Mouse (Mus musculus): ENCODE data around the gene Snrnp25. TPM values are rescaled to one million over a fixed set of nuclear protein-coding genes. Genes with fewer than 3 reads are reported as not detected.

Gene Snrnp25
- total and polyA plus RNA-seq, 3 experiments: 106 to 208 (median 123) TPM

DNA sequence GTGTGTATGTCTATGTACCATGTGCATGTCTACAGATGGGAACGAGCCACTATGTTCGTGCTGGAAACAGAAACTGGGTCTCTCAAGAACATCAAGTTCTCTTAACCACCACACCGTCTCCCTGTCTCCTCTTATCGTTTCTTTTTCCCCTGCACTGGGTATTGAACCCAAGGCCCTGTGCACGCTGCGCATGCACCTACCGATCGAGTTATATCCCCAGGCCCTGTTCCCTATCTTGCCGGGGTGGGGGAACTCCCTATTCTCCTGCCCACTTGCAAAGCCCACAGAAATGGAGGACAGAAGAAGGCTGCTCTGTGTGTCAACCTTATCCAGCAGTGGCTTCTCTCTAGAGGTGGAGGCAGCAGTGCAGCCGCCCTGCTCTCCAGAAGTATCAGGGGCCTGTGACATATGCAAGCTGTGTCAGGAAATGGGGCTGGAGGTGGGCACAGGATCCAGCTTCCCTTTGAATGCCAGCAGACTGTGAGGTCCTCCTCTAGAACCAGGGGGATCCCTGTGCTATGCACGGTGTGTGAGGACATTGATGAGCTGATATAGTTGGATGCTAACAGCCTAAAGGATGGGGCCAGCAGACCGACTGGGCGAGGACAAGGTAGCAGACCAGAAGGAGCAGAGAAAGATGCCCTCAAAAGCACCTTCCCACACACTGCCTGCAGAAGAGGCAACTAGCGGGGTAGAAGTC lies 6.8 kb upstream of the Snrnp25 start:
- H3K79me2 ChIP-seq (replicated peaks; ENCODE audit: control insufficient read depth, extremely low read depth, insufficient read depth, poor library complexity, severe bottlenecking): no peaks in the 10 kb centered on the region
- no peak for TF ChIP-seq ZKSCAN1 (IDR thresholded peaks at IDR 0.05; ENCODE audit: borderline replicate concordance, low read depth, low read length)
- TF ChIP-seq IRF4 (IDR thresholded peaks at IDR 0.05; ENCODE audit: low read depth, low read length): no peak
- TF ChIP-seq BHLHE40 (IDR thresholded peaks at IDR 0.05; ENCODE audit: low read depth, low read length): no peak
- TF ChIP-seq ZMIZ1 (IDR thresholded peaks at IDR 0.05; ENCODE audit: low read depth, low read length): no peak
- TF ChIP-seq ZNF384 (IDR thresholded peaks at IDR 0.05; ENCODE audit: low read depth, low read length): no peak
- no peak; the same call in 1 of the 2 replicates for TF ChIP-seq MXI1 (IDR thresholded peaks at IDR 0.05; ENCODE audit: low read depth, low read length)
- TF ChIP-seq ELF1 (IDR thresholded peaks at IDR 0.05; ENCODE audit: low read depth, low read length): no peak
- no peak for TF ChIP-seq JUND (conservative IDR thresholded peaks at IDR 0.05; ENCODE audit: low read depth, low read length)
- TF ChIP-seq UBTF (IDR thresholded peaks at IDR 0.05; ENCODE audit: low read depth, low read length): 0 out of 2 replicates have a peak, but pooled peaks have one; percentile 11
- no peak for TF ChIP-seq CHD2 (IDR thresholded peaks at IDR 0.05; ENCODE audit: low read length)
- 0 out of 2 replicates have a peak, but pooled peaks have one; percentile 24 for TF ChIP-seq TBP (conservative IDR thresholded peaks at IDR 0.05; ENCODE audit: low read depth, low read length)
- no peak for TF ChIP-seq NELFE (IDR thresholded peaks at IDR 0.05; ENCODE audit: low read depth, low read length)
- TF ChIP-seq MEF2A (IDR thresholded peaks at IDR 0.05; ENCODE audit: borderline replicate concordance, low read depth, low read length): no peak
- no peak for TF ChIP-seq EP300 (IDR thresholded peaks at IDR 0.05; ENCODE audit: low read length)
- TF ChIP-seq NRF1 (IDR thresholded peaks at IDR 0.05; ENCODE audit: low read depth, low read length): peak; percentile 61; the same call in 1 of the 2 replicates
- no peak for TF ChIP-seq GABPA (IDR thresholded peaks at IDR 0.05; ENCODE audit: insufficient replicate concordance, low read depth, low read length)
- H3K9ac ChIP-seq (ENCODE audit: insufficient read depth, low read depth): no peak overlapping the region
- H3K27me3 ChIP-seq (replicated peaks): no peaks in the 10 kb centered on the region
- peak; percentile 67 for DNase-seq (ENCODE audit: extremely low read depth)
- in situ Hi-C loops (cut with MboI; ENCODE audit: low pct_ligation_motif_present, low pct_unique_long_range_greater_than_20kb, low sequenced_read_pairs) (no loop called here), dilution Hi-C loops (cut with MboI; ENCODE audit: extremely low pct_ligation_motif_present, extremely low pct_unique_long_range_greater_than_20kb, low sequenced_read_pairs) (no loop called here)
- peak overlapping the region; percentile 61 for H3K27ac ChIP-seq (ENCODE audit: insufficient read depth, low read depth)
- no peaks in the 10 kb centered on the region for H3K9me3 ChIP-seq (replicated peaks; ENCODE audit: low read length)
- H3K4me2 ChIP-seq (ENCODE audit: insufficient read depth, low read depth, poor library complexity, severe bottlenecking): no peak overlapping the region
- peaks cover 0 to 21% of the 10 kb centered on the region in 2 experiments for H3K36me3 ChIP-seq (replicated peaks in 1 of 2; ENCODE audit: control insufficient read depth in 1 of 2, insufficient read depth in 1 of 2, low read length in 1 of 2)
- peaks cover 16 to 71% of the 10 kb centered on the region in 2 experiments for H3K4me1 ChIP-seq (ENCODE audit: control insufficient read depth in 1 of 2, insufficient read depth in 2 of 2)
- H3K4me3 ChIP-seq (replicated peaks in 1 of 3; ENCODE audit: low read depth in 2 of 3, low read length in 2 of 3, poor library complexity in 1 of 3): peak overlapping the region; percentile 30 to 57 (median 57)

DNA sequence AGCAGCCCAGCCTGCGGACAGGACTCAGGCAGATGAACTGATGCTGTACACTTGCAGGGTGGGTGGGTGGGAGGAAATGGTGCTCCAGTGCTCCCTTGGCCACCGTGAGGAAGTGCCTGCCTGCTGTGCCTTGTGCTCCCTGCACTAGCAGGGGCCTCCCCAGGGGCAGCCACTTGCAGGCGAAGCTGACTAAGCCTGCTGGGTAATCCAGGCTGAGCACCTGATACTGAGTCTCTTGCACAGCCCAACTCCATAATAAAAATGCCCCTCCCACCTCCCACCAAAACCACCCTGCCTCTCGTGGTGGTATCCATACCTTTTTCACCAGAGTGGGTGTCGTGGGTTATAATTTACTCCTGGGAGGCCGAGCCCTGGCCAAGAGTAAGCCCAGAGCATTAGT lies 6.0 kb upstream of the Snrnp25 start:
- Histone ChIP-seq H3K27ac (ENCODE audit: insufficient read depth, low read depth) (no peak overlapping the region), H3K9me3 (replicated peaks; ENCODE audit: low read length) (no peaks in the 10 kb centered on the region), H3K4me3 (replicated peaks in 1 of 3; ENCODE audit: low read depth in 2 of 3, low read length in 2 of 3, poor library complexity in 1 of 3) (peak overlapping the region; percentile 40 to 61 (median 57)), H3K27me3 (replicated peaks) (no peaks in the 10 kb centered on the region), H3K4me2 (ENCODE audit: insufficient read depth, low read depth, poor library complexity, severe bottlenecking) (0 out of 2 replicates have a peak overlapping the region, but pooled peaks have one; percentile 10), H3K4me1 (ENCODE audit: control insufficient read depth in 1 of 2, insufficient read depth in 2 of 2) (peaks cover 16 to 75% of the 10 kb centered on the region in 2 experiments), H3K79me2 (replicated peaks; ENCODE audit: control insufficient read depth, extremely low read depth, insufficient read depth, poor library complexity, severe bottlenecking) (no peaks in the 10 kb centered on the region), H3K36me3 (replicated peaks in 1 of 2; ENCODE audit: control insufficient read depth in 1 of 2, insufficient read depth in 1 of 2, low read length in 1 of 2) (peaks cover 0 to 13% of the 10 kb centered on the region in 2 experiments), H3K9ac (ENCODE audit: insufficient read depth, low read depth) (no peak overlapping the region)
- dilution Hi-C loops (cut with MboI; ENCODE audit: extremely low pct_ligation_motif_present, extremely low pct_unique_long_range_greater_than_20kb, low sequenced_read_pairs): no loop called here
- in situ Hi-C loops (cut with MboI; ENCODE audit: low pct_ligation_motif_present, low pct_unique_long_range_greater_than_20kb, low sequenced_read_pairs): no loop called here
- DNase-seq (ENCODE audit: extremely low read depth): peak; percentile 91
- TF ChIP-seq UBTF (IDR thresholded peaks at IDR 0.05; ENCODE audit: low read depth, low read length): 0 out of 2 replicates have a peak, but pooled peaks have one; percentile 25
- no peak for TF ChIP-seq USF2 (conservative IDR thresholded peaks at IDR 0.05; ENCODE audit: low read depth, low read length)
- no peak for TF ChIP-seq ZKSCAN1 (IDR thresholded peaks at IDR 0.05; ENCODE audit: borderline replicate concordance, low read depth, low read length)
- TF ChIP-seq CHD2 (IDR thresholded peaks at IDR 0.05; ENCODE audit: low read length): no peak
- TF ChIP-seq NELFE (IDR thresholded peaks at IDR 0.05; ENCODE audit: low read depth, low read length): peak; percentile 34; the same call in 1 of the 2 replicates
- TF ChIP-seq SIN3A (IDR thresholded peaks at IDR 0.05; ENCODE audit: low read length): peak; percentile 44; the same call in 1 of the 2 replicates
- TF ChIP-seq E2F4 (IDR thresholded peaks at IDR 0.05; ENCODE audit: insufficient replicate concordance, low read depth, low read length): no peak
- no peak for TF ChIP-seq MXI1 (IDR thresholded peaks at IDR 0.05; ENCODE audit: low read depth, low read length)
- peak; percentile 22; the same call in 1 of the 2 replicates for TF ChIP-seq POLR2A (IDR thresholded peaks at IDR 0.05; ENCODE audit: low read depth, low read length)
- TF ChIP-seq PAX5 (IDR thresholded peaks at IDR 0.05; ENCODE audit: low read length): no peak
- no peak for TF ChIP-seq HCFC1 (IDR thresholded peaks at IDR 0.05; ENCODE audit: low read depth, low read length)
- no peak for TF ChIP-seq ZC3H11A (IDR thresholded peaks at IDR 0.05; ENCODE audit: low read depth, low read length)
- TF ChIP-seq MAX (IDR thresholded peaks at IDR 0.05; ENCODE audit: low read length): peak; percentile 42; the same call in 1 of the 2 replicates
- peak; percentile 48 for TF ChIP-seq BHLHE40 (IDR thresholded peaks at IDR 0.05; ENCODE audit: low read depth, low read length)
- TF ChIP-seq KAT2A (IDR thresholded peaks at IDR 0.05; ENCODE audit: insufficient replicate concordance, low read length): no peak
- TF ChIP-seq TCF12 (IDR thresholded peaks at IDR 0.05; ENCODE audit: low read depth, low read length): peak; percentile 54; the same call in 1 of the 2 replicates
- TF ChIP-seq SMC3 (IDR thresholded peaks at IDR 0.05; ENCODE audit: low read depth, low read length): no peak
- TF ChIP-seq ZMIZ1 (IDR thresholded peaks at IDR 0.05; ENCODE audit: low read depth, low read length): no peak
- TF ChIP-seq GABPA (IDR thresholded peaks at IDR 0.05; ENCODE audit: insufficient replicate concordance, low read depth, low read length): no peak
- TF ChIP-seq MAFK (IDR thresholded peaks at IDR 0.05; ENCODE audit: insufficient replicate concordance, low read length): no peak
- no peak for TF ChIP-seq RAD21 (IDR thresholded peaks at IDR 0.05; ENCODE audit: low read depth, low read length)
- no peak for TF ChIP-seq ELF1 (IDR thresholded peaks at IDR 0.05; ENCODE audit: low read depth, low read length)
